28 mouse cellular contexts compared by ENCODE assay signal in genomic region chr10:127236541-127236940, GRCm38 (mm10). TPM values are rescaled to one million over a fixed set of nuclear protein-coding genes. Genes with fewer than 3 reads are reported as not detected.
DNase-seq lines count a peak whose midpoint lies in the region; ATAC-seq and TF ChIP-seq lines count a peak whose summit lies in the region.
"Had no signal": no experiment of that assay in that cellular context is flagged by ENCODE, and none has a peak within 500 bp of the region (broad histone marks: within the 10 kb centered on the region; RNA-seq: fewer than 3 reads in every experiment).

No protein-coding gene starts in this region.

- ATAC-seq in hindbrain, embryonic 16.5 days: no peak
- 0 out of 2 replicates have a peak, but pooled peaks have one; percentile 29 for ATAC-seq in lung, embryonic 15.5 days (ENCODE audit: borderline replicate concordance, extremely low read depth, low FRiP score, low TSS enrichment)
- ATAC-seq: forebrain, embryonic 16.5 days had no signal

- TF ChIP-seq CTCF in lung, adult 2 months (IDR thresholded peaks at IDR 0.05; ENCODE audit: insufficient read depth, low read length): no peak

- H3K4me3 ChIP-seq in hindbrain, embryonic 10.5 days: 0 out of 2 replicates have a peak overlapping the region, but pooled peaks have one; percentile 0
- no peak overlapping the region for H3K4me3 ChIP-seq in hindbrain, embryonic 16.5 days (ENCODE audit: low read length)
- no peak overlapping the region for H3K4me3 ChIP-seq in lung, embryonic 15.5 days
- H3K4me3 ChIP-seq in lung, adult 2 months (replicated peaks; ENCODE audit: extremely low read depth, low read depth, low read length): no peak overlapping the region
- H3K4me3 ChIP-seq in embryonic facial prominence, embryonic 10.5 days: peak overlapping the region; percentile 2
- H3K4me3 ChIP-seq: embryonic facial prominence, embryonic 13.5 days; erythroblast, embryonic 14.5 days; gastrocnemius, adult 2 months; liver, embryonic 15.5 days; midbrain, embryonic 12.5 days had no signal

- no peak overlapping the region for H3K9ac ChIP-seq in hindbrain, embryonic 16.5 days (ENCODE audit: low read depth, low read length)
- H3K9ac ChIP-seq in lung, embryonic 15.5 days: no peak overlapping the region
- H3K9ac ChIP-seq: embryonic facial prominence, embryonic 13.5 days; liver, embryonic 15.5 days; midbrain, embryonic 12.5 days had no signal

- TF ChIP-seq POLR2A in lung, adult 2 months (IDR thresholded peaks at IDR 0.05; ENCODE audit: borderline replicate concordance, extremely low read depth, low read depth, low read length): no peak

- H3K27me3 ChIP-seq in hindbrain, embryonic 10.5 days (ENCODE audit: insufficient read depth, poor library complexity, severe bottlenecking): peaks cover 10% of the 10 kb centered on the region; the same call in 1 of the 2 replicates
- H3K27me3 ChIP-seq in hindbrain, embryonic 16.5 days (replicated peaks; ENCODE audit: control insufficient read depth, insufficient read depth, low read length): no peaks in the 10 kb centered on the region
- peaks cover 14% of the 10 kb centered on the region; the same call in 1 of the 2 replicates for H3K27me3 ChIP-seq in lung, embryonic 15.5 days
- peaks cover 26% of the 10 kb centered on the region for H3K27me3 ChIP-seq in embryonic facial prominence, embryonic 10.5 days (replicated peaks; ENCODE audit: low read depth, poor library complexity, severe bottlenecking)
- H3K27me3 ChIP-seq: embryonic facial prominence, embryonic 13.5 days had no signal

- H3K36me3 ChIP-seq in hindbrain, embryonic 10.5 days: peaks cover 80% of the 10 kb centered on the region
- H3K36me3 ChIP-seq in hindbrain, embryonic 16.5 days (ENCODE audit: control insufficient read depth, insufficient read depth, low read length): peaks cover 63% of the 10 kb centered on the region
- H3K36me3 ChIP-seq in lung, embryonic 15.5 days: no peaks in the 10 kb centered on the region
- H3K36me3 ChIP-seq in embryonic facial prominence, embryonic 10.5 days (replicated peaks): peaks cover 24% of the 10 kb centered on the region
- H3K36me3 ChIP-seq: liver, embryonic 15.5 days had no signal

- DNase-seq in hindbrain, embryonic 10.5 days (ENCODE audit: low spot score): peak; percentile 14
- DNase-seq in lung, adult 2 months: no peak
- peak; percentile 62 for DNase-seq in MN1 (ENCODE audit: low spot score)
- DNase-seq in embryonic facial prominence, embryonic 10.5 days (ENCODE audit: low spot score): peak; percentile 60
- DNase-seq in heart, postnatal 36 days: no peak
- no peak for DNase-seq in layer of hippocampus, adult 8-10 months (ENCODE audit: low spot score in 2 of 2)
- DNase-seq: adrenal gland, postnatal 10 days; cerebellum, adult 11 months; cerebellum, adult 9-10 months; cerebellum, postnatal 36 days; gastrocnemius, adult 2 months; gastrocnemius, postnatal 36 days; heart, adult 18-20 months; kidney, adult 8-10 months; kidney, postnatal 4 days; layer of hippocampus, postnatal 36 days; lung, postnatal 36 days; right cerebral cortex, postnatal 14 days; thymus, postnatal 4 days had no signal

- 47% methylated on average over 9 of the region's 9 CpGs for WGBS in hindbrain, embryonic 10.5 days
- 52% methylated on average over 9 of the region's 9 CpGs for WGBS in hindbrain, embryonic 16.5 days
- WGBS in lung, embryonic 15.5 days: 34% methylated on average over 9 of the region's 9 CpGs
- WGBS in lung, adult 2 months: 44% methylated on average over 9 of the region's 9 CpGs
- WGBS in embryonic facial prominence, embryonic 10.5 days: 26% methylated on average over 9 of the region's 9 CpGs

- no peaks in the 10 kb centered on the region for H3K9me3 ChIP-seq in hindbrain, embryonic 10.5 days
- no peaks in the 10 kb centered on the region for H3K9me3 ChIP-seq in hindbrain, embryonic 16.5 days (ENCODE audit: control insufficient read depth, low read length)
- no peaks in the 10 kb centered on the region for H3K9me3 ChIP-seq in lung, embryonic 15.5 days
- no peaks in the 10 kb centered on the region for H3K9me3 ChIP-seq in embryonic facial prominence, embryonic 10.5 days
- H3K9me3 ChIP-seq: embryonic facial prominence, embryonic 13.5 days; liver, embryonic 15.5 days; midbrain, embryonic 12.5 days had no signal

- peaks cover 27% of the 10 kb centered on the region for H3K4me1 ChIP-seq in hindbrain, embryonic 10.5 days (replicated peaks)
- H3K4me1 ChIP-seq in hindbrain, embryonic 16.5 days (ENCODE audit: control insufficient read depth, insufficient read depth, low read depth, low read length): no peaks in the 10 kb centered on the region
- H3K4me1 ChIP-seq in lung, embryonic 15.5 days: no peaks in the 10 kb centered on the region
- no peaks in the 10 kb centered on the region for H3K4me1 ChIP-seq in lung, adult 2 months (ENCODE audit: control insufficient read depth, insufficient read depth, low read length)
- peaks cover 30% of the 10 kb centered on the region for H3K4me1 ChIP-seq in embryonic facial prominence, embryonic 10.5 days
- H3K4me1 ChIP-seq: midbrain, embryonic 12.5 days had no signal

- intact Hi-C loops in heart, postnatal 36 days (cut with DNase I): no loop called here

- no peak overlapping the region for H3K4me2 ChIP-seq in hindbrain, embryonic 16.5 days (ENCODE audit: low read length)
- H3K4me2 ChIP-seq in lung, embryonic 15.5 days: no peak overlapping the region
- H3K4me2 ChIP-seq: embryonic facial prominence, embryonic 13.5 days; heart, embryonic 11.5 days; liver, embryonic 15.5 days; midbrain, embryonic 12.5 days had no signal

- no peak overlapping the region; the same call in 1 of the 2 replicates for H3K27ac ChIP-seq in hindbrain, embryonic 10.5 days
- no peak overlapping the region for H3K27ac ChIP-seq in hindbrain, embryonic 16.5 days (ENCODE audit: low read depth, low read length)
- H3K27ac ChIP-seq in lung, embryonic 15.5 days: no peak overlapping the region
- H3K27ac ChIP-seq in embryonic facial prominence, embryonic 10.5 days (replicated peaks): peak overlapping the region; percentile 14
- H3K27ac ChIP-seq: embryonic facial prominence, embryonic 13.5 days; gastrocnemius, adult 2 months; kidney, postnatal 0 days; liver, embryonic 15.5 days; midbrain, embryonic 12.5 days had no signal

RNA-seq across cellular contexts. Expression of gene Pip4k2c, which starts 25.2 kb away (rescaled TPM):
- 17.9 and 21.9 TPM in 2 replicates for polyA plus RNA-seq in hindbrain, embryonic 10.5 days (2016; fragmentation: Nextera tagmentation; extraction: Ambion mirVana)
- polyA plus RNA-seq in hindbrain, embryonic 16.5 days (2015; fragmentation: Nextera tagmentation; extraction: Ambion mirVana): 20.5 and 20.7 TPM in 2 replicates
- polyA plus RNA-seq in lung, embryonic 15.5 days (2015; fragmentation: Nextera tagmentation; extraction: Ambion mirVana): 24.4 and 27.2 TPM in 2 replicates
- 36.6 and 45.7 TPM in 2 replicates for polyA plus RNA-seq in lung, adult 2 months (2012; rRNA removed)
- 25.3 and 25.9 TPM in 2 replicates for polyA plus RNA-seq in embryonic facial prominence, embryonic 10.5 days (2016; fragmentation: Nextera tagmentation; extraction: Ambion mirVana)
- 10 to 100 TPM; 26.9 to 29.9 TPM for total RNA-seq in heart, postnatal 36 days (2021)
- 100 to 1,000 TPM in 1 of 4 experiments, 10 to 100 TPM in 3; 95.0 to 107 (median 98.9) TPM for total RNA-seq in layer of hippocampus, adult 8-10 months (2022)

RNA-seq across cellular contexts. Expression of gene Kif5a, which starts 26.6 kb away (rescaled TPM):
- polyA plus RNA-seq in hindbrain, embryonic 10.5 days (2016; fragmentation: Nextera tagmentation; extraction: Ambion mirVana): 24.4 and 39.4 TPM in 2 replicates
- 115 and 130 TPM in 2 replicates for polyA plus RNA-seq in hindbrain, embryonic 16.5 days (2015; fragmentation: Nextera tagmentation; extraction: Ambion mirVana)
- 0.70 and 1.3 TPM in 2 replicates for polyA plus RNA-seq in lung, embryonic 15.5 days (2015; fragmentation: Nextera tagmentation; extraction: Ambion mirVana)
- polyA plus RNA-seq in lung, adult 2 months (2012; rRNA removed): 1.3 TPM in 2 replicates
- polyA plus RNA-seq in embryonic facial prominence, embryonic 10.5 days (2016; fragmentation: Nextera tagmentation; extraction: Ambion mirVana): 11.6 and 11.9 TPM in 2 replicates
- total RNA-seq in heart, postnatal 36 days (2021): under 1 TPM; 0.41 to 0.92 TPM
- total RNA-seq in layer of hippocampus, adult 8-10 months (2022): 100 to 1,000 TPM; 807 to 850 (median 831) TPM

RNA-seq across cellular contexts. Expression of gene Dctn2, which starts 29.6 kb away (rescaled TPM):
- 222 and 255 TPM in 2 replicates for polyA plus RNA-seq in hindbrain, embryonic 10.5 days (2016; fragmentation: Nextera tagmentation; extraction: Ambion mirVana)
- 355 and 358 TPM in 2 replicates for polyA plus RNA-seq in hindbrain, embryonic 16.5 days (2015; fragmentation: Nextera tagmentation; extraction: Ambion mirVana)
- polyA plus RNA-seq in lung, embryonic 15.5 days (2015; fragmentation: Nextera tagmentation; extraction: Ambion mirVana): 184 and 189 TPM in 2 replicates
- polyA plus RNA-seq in lung, adult 2 months (2012; rRNA removed): 149 and 178 TPM in 2 replicates
- polyA plus RNA-seq in embryonic facial prominence, embryonic 10.5 days (2016; fragmentation: Nextera tagmentation; extraction: Ambion mirVana): 187 and 197 TPM in 2 replicates
- total RNA-seq in heart, postnatal 36 days (2021): 100 to 1,000 TPM; 144 to 154 TPM
- total RNA-seq in layer of hippocampus, adult 8-10 months (2022): 100 to 1,000 TPM; 260 to 271 (median 262) TPM

RNA-seq across cellular contexts. Expression of gene Dtx3, which starts 41.0 kb away (rescaled TPM):
- polyA plus RNA-seq in hindbrain, embryonic 10.5 days (2016; fragmentation: Nextera tagmentation; extraction: Ambion mirVana): 110 and 151 TPM in 2 replicates
- polyA plus RNA-seq in hindbrain, embryonic 16.5 days (2015; fragmentation: Nextera tagmentation; extraction: Ambion mirVana): 213 and 233 TPM in 2 replicates
- 73.9 and 82.6 TPM in 2 replicates for polyA plus RNA-seq in lung, embryonic 15.5 days (2015; fragmentation: Nextera tagmentation; extraction: Ambion mirVana)
- polyA plus RNA-seq in lung, adult 2 months (2012; rRNA removed): 134 and 157 TPM in 2 replicates
- polyA plus RNA-seq in embryonic facial prominence, embryonic 10.5 days (2016; fragmentation: Nextera tagmentation; extraction: Ambion mirVana): 107 and 115 TPM in 2 replicates
- 10 to 100 TPM; 25.8 to 29.4 TPM for total RNA-seq in heart, postnatal 36 days (2021)
- total RNA-seq in layer of hippocampus, adult 8-10 months (2022): 100 to 1,000 TPM; 214 to 267 (median 229) TPM

RNA-seq across cellular contexts. Expression of gene Arhgef25, which starts 46.7 kb away (rescaled TPM):
- polyA plus RNA-seq in hindbrain, embryonic 10.5 days (2016; fragmentation: Nextera tagmentation; extraction: Ambion mirVana): 29.8 and 33.5 TPM in 2 replicates
- 29.0 and 29.1 TPM in 2 replicates for polyA plus RNA-seq in hindbrain, embryonic 16.5 days (2015; fragmentation: Nextera tagmentation; extraction: Ambion mirVana)
- polyA plus RNA-seq in lung, embryonic 15.5 days (2015; fragmentation: Nextera tagmentation; extraction: Ambion mirVana): 55.4 and 59.0 TPM in 2 replicates
- 29.1 and 36.7 TPM in 2 replicates for polyA plus RNA-seq in lung, adult 2 months (2012; rRNA removed)
- 26.9 and 29.6 TPM in 2 replicates for polyA plus RNA-seq in embryonic facial prominence, embryonic 10.5 days (2016; fragmentation: Nextera tagmentation; extraction: Ambion mirVana)
- total RNA-seq in heart, postnatal 36 days (2021): 10 to 100 TPM; 12.4 to 12.8 TPM
- 100 to 1,000 TPM; 310 to 386 (median 350) TPM for total RNA-seq in layer of hippocampus, adult 8-10 months (2022)

Comparison
In these comparisons a context has a peak if more than half of its experiments do, and no peak if none do; other contexts are left out.
1. H3K4me3 ChIP-seq: peak in hindbrain, embryonic 10.5 days (single experiment) and embryonic facial prominence, embryonic 10.5 days (single experiment); none in hindbrain, embryonic 16.5 days (single experiment), lung, embryonic 15.5 days (single experiment) and lung, adult 2 months (single experiment).
2. DNase-seq: peak in hindbrain, embryonic 10.5 days (single experiment), MN1 (single experiment) and embryonic facial prominence, embryonic 10.5 days (single experiment); none in lung, adult 2 months (single experiment), heart, postnatal 36 days (0 of 2) and layer of hippocampus, adult 8-10 months (0 of 2).